Mouse (Mus musculus) neural tube, embryonic 11.5 days (tissue): ENCODE data around the gene Dync1i2. TPM values are rescaled to one million over a fixed set of nuclear protein-coding genes. Genes with fewer than 3 reads are reported as not detected.
A peak's percentile ranks its signal among the peaks of the same experiment; 100 is the strongest.

Source experiments
- ATAC-seq: fragments of 200-750 bp; cut with Nextera tagmentation; 2 replicates; pipeline ENCODE4 v1.8.0; 2017; ENCODE audit warnings: moderate number of reproducible peaks, mild to moderate bottlenecking, moderate TSS enrichment, moderate library complexity; ENCODE audit not compliant: insufficient read depth, low FRiP score, low TSS enrichment
- DNase-seq: peaks from one replicate; pipeline ENCODE4 v3.0.0-alpha.2; 2015; ENCODE audit warnings: low spot score
- H3K27ac ChIP-seq: fragments of 300-500 bp; sonication (generic); 2 replicates; pipeline ENCODE4 v1.5.1; 2014; ENCODE audit warnings: low read depth, mild to moderate bottlenecking, low read length
- H3K27me3 ChIP-seq: fragments of 300-500 bp; sonication (generic); 2 replicates; pipeline ENCODE4 v1.6.1; 2014; ENCODE audit warnings: mild to moderate bottlenecking, low read length, mixed read lengths; ENCODE audit not compliant: control insufficient read depth, insufficient read depth
- H3K36me3 ChIP-seq: fragments of 300-500 bp; sonication (generic); 2 replicates; pipeline ENCODE4 v1.6.1; 2014; ENCODE audit warnings: mild to moderate bottlenecking, low read length, moderate library complexity, mixed read lengths; ENCODE audit not compliant: control insufficient read depth, insufficient read depth
- H3K4me1 ChIP-seq: fragments of 300-500 bp; sonication (generic); 2 replicates; pipeline ENCODE4 v1.6.1; 2014; ENCODE audit warnings: low read length, mixed read lengths; ENCODE audit not compliant: control insufficient read depth, insufficient read depth
- H3K4me2 ChIP-seq: fragments of 300-500 bp; sonication (generic); 2 replicates; pipeline ENCODE4 v1.6.1; 2014; ENCODE audit warnings: low read depth, mild to moderate bottlenecking, moderate library complexity
- H3K4me3 ChIP-seq: fragments of 300-500 bp; sonication (generic); 2 replicates; pipeline ENCODE4 v1.5.1; 2014; ENCODE audit warnings: low read depth, low read length
- H3K9ac ChIP-seq: fragments of 300-500 bp; sonication (generic); 2 replicates; pipeline ENCODE4 v1.6.1; 2014; ENCODE audit warnings: mild to moderate bottlenecking, low read length
- H3K9me3 ChIP-seq: fragments of 300-500 bp; sonication (generic); 2 replicates; pipeline ENCODE4 v1.6.1; 2016; ENCODE audit warnings: low read length; ENCODE audit not compliant: control insufficient read depth
- WGBS: fragments of 180-500 bp; shearing (Covaris S2); extraction: QIAGEN DNeasy Blood & Tissue Kit; methylation state at CpG from one replicate; pipeline ENCODE4 v1.1.7; 2014; 5-methylcytosine and 5-hydroxymethylcytosine counted together
- polyA plus RNA-seq: library from polyadenylated mRNA; unstranded; fragments of >200 nt; fragmentation: Nextera tagmentation; extraction: Ambion mirVana; gene quantifications from 2 replicates; pipeline ENCODE4 v1.2.1, GENCODE M21; 2014

Gene Dync1i2
- polyA plus RNA-seq, 1 experiment from 2014 or later: 205 TPM

DNA sequence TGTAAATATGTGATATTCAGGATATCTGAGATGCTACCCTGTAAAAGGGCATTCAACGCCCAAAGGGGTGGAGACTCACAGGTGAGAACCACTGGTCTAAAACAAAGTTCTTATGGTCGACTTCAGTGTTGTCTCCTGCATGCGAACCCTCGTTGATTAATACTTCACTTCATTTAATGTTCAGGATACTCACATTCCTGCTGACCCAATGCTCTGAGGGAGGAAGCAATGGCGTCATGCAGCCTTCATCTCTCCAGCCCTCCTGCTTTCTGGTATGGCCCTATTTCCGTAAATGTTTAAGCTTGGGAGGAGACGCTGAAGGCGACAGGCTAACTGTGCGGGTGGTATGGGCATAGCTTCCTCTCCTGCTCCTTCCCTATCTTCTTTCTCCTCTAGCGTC lies 31.8 kb upstream of the Dync1i2 start:
- Histone ChIP-seq H3K4me2 (no peak overlapping the region), H3K9ac (no peak overlapping the region), H3K27ac (no peak overlapping the region), H3K36me3 (no peaks in the 10 kb centered on the region), H3K27me3 (no peaks in the 10 kb centered on the region), H3K4me3 (no peak overlapping the region), H3K9me3 (no peaks in the 10 kb centered on the region), H3K4me1 (no peaks in the 10 kb centered on the region)
- DNase-seq (no peak), ATAC-seq (no peak)
- 94% methylated on average over 10 of the region's 10 CpGs for WGBS

DNA sequence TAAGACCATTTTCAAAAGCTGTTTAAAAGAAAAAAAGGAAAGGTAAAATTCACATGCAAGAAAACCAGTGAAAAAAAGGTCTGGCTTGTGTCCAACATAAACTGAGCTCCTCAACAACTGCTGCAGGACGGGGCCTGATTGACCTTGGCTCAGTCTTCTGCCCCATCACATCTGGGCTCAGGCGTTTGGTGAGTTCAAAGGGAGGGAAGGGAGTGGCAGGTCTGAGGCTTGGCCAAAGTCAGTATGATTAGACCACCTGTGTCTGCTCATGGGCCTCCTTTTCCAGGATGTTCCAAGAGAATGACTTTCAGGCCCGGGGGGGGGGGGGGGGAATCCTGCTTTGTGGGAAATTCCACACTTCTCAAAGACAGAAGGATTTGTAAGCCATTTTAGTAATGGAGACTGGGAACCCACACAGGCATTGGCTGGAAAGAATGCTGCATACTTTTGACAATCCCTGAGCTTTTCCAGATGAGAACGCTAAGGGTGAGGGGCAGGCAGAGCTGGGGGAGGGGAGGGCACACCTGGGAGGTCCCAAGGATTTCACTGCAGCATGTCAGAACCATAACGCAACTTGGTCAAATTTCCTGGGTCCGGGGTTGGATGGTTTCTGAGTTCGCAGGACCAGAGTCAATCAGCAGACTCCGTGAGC lies 30.8 kb upstream of the Dync1i2 start:
- Histone ChIP-seq H3K4me3 (no peak overlapping the region), H3K9me3 (no peaks in the 10 kb centered on the region), H3K27ac (no peak overlapping the region), H3K36me3 (no peaks in the 10 kb centered on the region), H3K9ac (no peak overlapping the region), H3K27me3 (no peaks in the 10 kb centered on the region), H3K4me1 (no peaks in the 10 kb centered on the region), H3K4me2 (no peak overlapping the region)
- no peak for ATAC-seq
- no peak for DNase-seq
- WGBS: 68% methylated on average over 8 of the region's 8 CpGs

DNA sequence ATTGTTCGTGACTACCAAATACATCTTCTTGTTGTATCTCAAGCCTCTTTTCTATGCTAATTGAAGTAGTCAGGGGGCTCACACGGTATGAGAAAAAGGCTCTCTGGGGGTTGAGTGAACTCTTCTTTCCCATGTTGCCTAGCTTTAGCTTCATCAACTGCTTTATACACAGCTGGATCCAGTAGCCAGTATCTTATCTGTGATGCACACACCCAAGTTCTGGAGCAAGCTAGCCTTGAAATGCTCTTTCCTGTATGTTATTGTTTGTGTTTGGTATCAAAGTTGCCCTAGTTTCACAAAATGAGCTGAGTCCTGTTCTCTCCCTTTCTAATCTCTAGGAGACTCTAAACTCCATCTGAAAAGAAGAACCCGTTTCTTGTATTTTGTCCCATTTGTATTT lies 23.6 kb upstream of the Dync1i2 start:
- H3K36me3 ChIP-seq: no peaks in the 10 kb centered on the region
- H3K4me3 ChIP-seq: no peak overlapping the region
- no peak for DNase-seq
- H3K27ac ChIP-seq: no peak overlapping the region
- H3K4me2 ChIP-seq: no peak overlapping the region
- 75% methylated on average over 3 of the region's 3 CpGs for WGBS
- H3K9ac ChIP-seq: no peak overlapping the region
- no peaks in the 10 kb centered on the region for H3K9me3 ChIP-seq
- ATAC-seq: no peak
- no peaks in the 10 kb centered on the region for H3K4me1 ChIP-seq
- H3K27me3 ChIP-seq: no peaks in the 10 kb centered on the region

DNA sequence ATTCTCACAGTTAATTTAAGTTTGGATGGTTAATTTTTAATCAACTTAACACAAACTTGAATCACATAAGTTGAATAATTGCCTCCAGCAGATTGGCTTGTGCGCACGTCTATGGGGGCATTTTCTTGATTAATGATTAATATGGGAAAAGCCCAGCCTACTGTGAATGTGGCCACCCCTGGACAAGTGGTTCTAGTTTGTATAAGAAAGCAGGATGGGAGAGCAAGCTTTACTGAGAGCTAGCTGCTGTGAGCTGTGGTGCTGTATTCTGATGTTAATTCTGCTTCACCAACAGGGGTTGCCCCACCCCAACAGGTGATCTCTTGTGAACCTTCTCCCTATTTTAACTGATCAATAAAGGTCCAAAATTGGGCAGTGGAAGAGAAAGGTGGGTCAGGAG lies 22.6 kb upstream of the Dync1i2 start:
- Histone ChIP-seq H3K4me2 (no peak overlapping the region), H3K4me3 (no peak overlapping the region), H3K36me3 (no peaks in the 10 kb centered on the region), H3K9me3 (no peaks in the 10 kb centered on the region), H3K27me3 (no peaks in the 10 kb centered on the region), H3K4me1 (no peaks in the 10 kb centered on the region), H3K27ac (no peak overlapping the region), H3K9ac (no peak overlapping the region)
- DNase-seq (no peak), ATAC-seq (no peak)
- 40% methylated on average over 2 of the region's 2 CpGs for WGBS

DNA sequence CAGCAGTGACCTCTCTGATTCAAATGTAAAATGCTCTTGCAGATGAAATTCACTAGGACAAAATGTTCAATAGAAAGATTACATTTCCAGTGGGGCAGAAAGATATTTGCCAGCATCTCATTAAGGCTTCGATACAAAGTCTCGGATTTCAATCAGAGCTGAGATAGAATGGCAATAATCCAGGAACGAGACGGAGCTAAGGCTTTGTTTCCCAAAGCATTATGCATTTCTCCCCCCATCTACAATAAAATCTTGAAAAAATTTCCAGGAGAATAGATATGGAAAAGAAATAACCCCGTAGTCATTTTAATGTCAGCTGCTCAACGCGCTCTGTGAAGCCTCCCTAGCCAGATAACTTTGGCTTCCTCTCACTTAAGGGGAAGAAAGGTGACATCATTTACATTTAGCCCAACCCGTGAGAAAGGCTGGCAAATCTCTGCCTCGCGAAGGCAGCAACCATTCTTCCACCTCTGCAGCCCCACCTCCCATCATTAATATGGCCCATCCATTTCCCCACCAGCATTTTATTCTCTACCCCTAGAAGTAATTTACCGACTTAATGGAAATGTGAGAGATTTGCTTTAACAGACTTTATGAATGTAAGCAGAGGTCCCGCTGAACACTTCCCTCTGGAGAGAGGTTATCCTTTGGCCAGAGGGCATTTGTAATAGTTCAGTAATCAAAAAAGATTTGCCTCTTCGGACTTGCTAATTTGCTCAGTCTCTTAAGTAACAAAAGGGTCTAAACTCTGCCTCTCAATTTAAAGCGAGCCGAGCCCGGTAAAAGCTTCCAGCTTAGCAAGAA lies 19.9 kb upstream of the Dync1i2 start:
- ATAC-seq (no peak), DNase-seq (peak; percentile 19)
- Histone ChIP-seq H3K4me2 (peak overlapping the region; percentile 8; the same call in 1 of the 2 replicates), H3K36me3 (no peaks in the 10 kb centered on the region), H3K4me3 (no peak overlapping the region), H3K9me3 (no peaks in the 10 kb centered on the region), H3K27ac (no peak overlapping the region), H3K9ac (no peak overlapping the region), H3K27me3 (no peaks in the 10 kb centered on the region), H3K4me1 (no peaks in the 10 kb centered on the region)
- whole genome bisulfite sequencing: 35% methylated on average over 16 of the region's 16 CpGs

DNA sequence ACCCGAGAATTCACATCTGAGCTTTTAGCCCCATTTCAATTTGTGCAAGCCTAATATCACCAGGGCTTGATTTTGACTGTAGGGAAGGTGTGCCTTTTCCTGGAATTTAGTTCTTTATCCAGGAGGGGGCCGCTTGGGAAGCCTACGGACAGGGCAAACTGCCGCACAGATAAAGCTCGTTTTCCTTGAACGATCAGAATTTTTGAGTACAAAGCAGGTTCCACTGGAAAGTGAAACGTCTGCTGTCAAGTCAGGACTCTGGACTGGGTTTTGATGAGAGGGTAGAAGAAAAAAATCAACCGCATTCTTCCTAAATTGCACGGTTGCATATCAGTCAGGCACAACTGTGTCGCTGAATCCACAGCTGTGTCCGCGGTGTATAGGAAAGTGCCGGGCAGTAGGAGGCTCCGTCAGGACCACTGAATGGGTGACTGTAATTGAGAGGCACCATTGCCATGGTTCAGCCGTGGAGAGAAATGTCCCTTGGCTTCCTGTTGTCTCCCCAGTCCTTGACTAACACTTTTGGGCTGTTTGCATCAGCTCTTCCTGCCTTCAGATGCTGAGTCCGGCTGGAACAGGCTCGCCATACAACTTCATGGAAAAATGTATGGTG lies 19.2 kb upstream of the Dync1i2 start:
- DNase-seq (no peak), ATAC-seq (no peak)
- H3K36me3 ChIP-seq: no peaks in the 10 kb centered on the region
- H3K27me3 ChIP-seq: no peaks in the 10 kb centered on the region
- no peak overlapping the region for H3K4me3 ChIP-seq
- H3K27ac ChIP-seq: no peak overlapping the region
- WGBS: 62% methylated on average over 17 of the region's 17 CpGs
- no peaks in the 10 kb centered on the region for H3K4me1 ChIP-seq
- H3K9me3 ChIP-seq: no peaks in the 10 kb centered on the region
- 0 out of 2 replicates have a peak overlapping the region, but pooled peaks have one; percentile 8 for H3K4me2 ChIP-seq
- no peak overlapping the region for H3K9ac ChIP-seq

DNA sequence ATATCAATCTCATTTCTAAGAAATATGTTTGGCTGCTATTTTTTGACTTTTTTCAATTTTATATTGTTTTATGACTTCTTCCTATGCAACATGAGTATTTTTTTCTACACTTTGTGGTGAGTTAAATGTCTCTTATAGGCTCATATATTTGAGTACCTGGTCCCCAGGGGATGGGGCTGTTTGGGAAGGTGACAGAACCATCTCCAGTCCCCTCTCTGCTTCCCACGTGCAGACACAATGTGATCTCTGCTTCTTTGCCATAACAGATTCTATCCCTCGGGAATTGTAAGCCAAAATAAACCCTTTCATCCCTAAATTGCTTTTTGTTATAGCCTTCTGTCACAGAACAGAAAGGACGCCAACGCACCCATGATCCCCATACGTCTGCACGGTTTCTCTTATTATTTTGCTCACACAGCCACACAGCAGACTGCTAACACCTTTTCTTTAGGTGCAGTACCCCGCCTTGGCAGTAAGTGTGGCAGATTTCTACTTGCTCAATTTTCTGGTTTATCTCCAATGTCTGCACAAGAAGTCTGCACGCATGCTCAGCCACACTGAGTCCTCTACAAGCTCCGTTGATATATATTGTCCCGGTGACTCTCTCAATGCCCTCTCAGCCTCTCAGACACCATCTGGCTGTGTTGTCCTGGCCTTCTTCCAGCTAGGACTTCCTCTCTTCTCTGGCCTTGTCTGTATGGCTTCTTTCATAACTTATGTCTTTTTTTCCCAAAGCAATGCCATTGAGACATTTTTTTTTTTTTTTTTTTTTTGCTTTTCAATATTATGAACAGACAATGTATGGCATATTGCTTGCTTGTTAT lies 17.2 kb upstream of the Dync1i2 start:
- H3K27ac ChIP-seq: no peak overlapping the region

DNA sequence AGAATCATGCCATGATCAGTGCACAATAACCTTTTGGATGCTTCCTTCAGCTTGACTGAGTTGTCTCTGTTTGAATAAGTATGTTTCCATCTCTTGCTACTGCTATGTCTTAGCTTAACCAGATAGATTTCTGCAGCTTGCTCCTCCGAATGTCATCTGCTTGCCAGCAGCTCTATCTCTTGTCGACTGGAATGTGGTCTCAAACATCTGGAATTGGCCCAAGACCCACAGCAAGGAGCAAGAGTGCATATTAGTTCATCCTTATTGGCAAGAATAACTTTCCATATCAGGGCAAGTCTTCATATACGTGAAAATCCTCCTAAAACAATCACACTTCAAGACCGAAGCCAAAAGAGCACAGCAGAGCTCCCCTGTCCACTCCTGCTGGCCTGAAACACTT lies 14.6 kb upstream of the Dync1i2 start:
- ATAC-seq (no peak), DNase-seq (no peak)
- H3K9me3 ChIP-seq: no peaks in the 10 kb centered on the region
- no peaks in the 10 kb centered on the region for H3K4me1 ChIP-seq
- H3K36me3 ChIP-seq: no peaks in the 10 kb centered on the region
- no peak overlapping the region for H3K4me3 ChIP-seq
- no peak overlapping the region for H3K27ac ChIP-seq
- no peak overlapping the region for H3K4me2 ChIP-seq
- H3K27me3 ChIP-seq: no peaks in the 10 kb centered on the region
- WGBS: 86% methylated on average over 4 of the region's 4 CpGs
- no peak overlapping the region for H3K9ac ChIP-seq

More for the DNA sequence above, 17.2 kb upstream of the Dync1i2 start:
- no peaks in the 10 kb centered on the region for H3K36me3 ChIP-seq
- H3K4me2 ChIP-seq: no peak overlapping the region
- no peaks in the 10 kb centered on the region for H3K4me1 ChIP-seq
- ATAC-seq: no peak
- H3K27me3 ChIP-seq: no peaks in the 10 kb centered on the region
- H3K9me3 ChIP-seq: no peaks in the 10 kb centered on the region
- 74% methylated on average over 10 of the region's 10 CpGs for WGBS
- DNase-seq: no peak
- H3K9ac ChIP-seq: no peak overlapping the region
- H3K4me3 ChIP-seq: no peak overlapping the region
